Mouse (Mus musculus): ENCODE data around the gene Msh5.

The Msh5 gene

GRCm38 (mm10) chr17:34979631-34980030, 66.9 kb downstream of the Msh5 start:
- CTCF ChIA-PET: no interaction called here

All from spleen, embryonic (tissue).